Mouse (Mus musculus) heart, postnatal 0 days (tissue): ENCODE data around the gene Zscan10. TPM values are rescaled to one million over a fixed set of nuclear protein-coding genes. Genes with fewer than 3 reads are reported as not detected.

Source experiments
- ATAC-seq: fragments of 200-750 bp; cut with Nextera tagmentation; 2 replicates; pipeline ENCODE4 v1.8.0; 2017; ENCODE audit warnings: low read depth, moderate number of reproducible peaks, moderate library complexity; ENCODE audit not compliant: insufficient read depth
- DNase-seq: peaks from one replicate; pipeline ENCODE4 v3.0.0-alpha.2; 2016; ENCODE audit warnings: low spot score
- H3K27ac ChIP-seq: fragments of 300-500 bp; sonication (generic); 2 replicates; pipeline ENCODE4 v1.5.1; 2014; ENCODE audit warnings: low read depth, mild to moderate bottlenecking
- H3K27me3 ChIP-seq: fragments of 300-500 bp; sonication (generic); 2 replicates; pipeline ENCODE4 v1.6.1; 2014; ENCODE audit warnings: low read length, mixed read lengths; ENCODE audit not compliant: control insufficient read depth, insufficient read depth
- H3K36me3 ChIP-seq: fragments of 300-500 bp; sonication (generic); replicated peaks from 2 replicates; pipeline ENCODE4 v1.6.1; 2014; ENCODE audit warnings: low read length, mixed read lengths; ENCODE audit not compliant: control insufficient read depth, insufficient read depth
- H3K4me1 ChIP-seq: fragments of 300-500 bp; sonication (generic); 2 replicates; pipeline ENCODE4 v1.6.1; 2014; ENCODE audit warnings: antibody characterized with exemption; ENCODE audit not compliant: control insufficient read depth, insufficient read depth
- H3K4me2 ChIP-seq: fragments of 300-500 bp; sonication (generic); 2 replicates; pipeline ENCODE4 v1.6.1; 2014; ENCODE audit warnings: low read depth, mild to moderate bottlenecking, low read length, moderate library complexity
- H3K4me3 ChIP-seq: fragments of 300-500 bp; sonication (generic); 2 replicates; pipeline ENCODE4 v1.5.1; 2014; ENCODE audit warnings: low read depth, low read length
- H3K9ac ChIP-seq: fragments of 300-500 bp; sonication (generic); replicated peaks from 2 replicates; pipeline ENCODE4 v1.6.1; 2014; ENCODE audit warnings: low read depth, low read length, mixed read lengths
- H3K9me3 ChIP-seq: fragments of 300-500 bp; sonication (generic); replicated peaks from 2 replicates; pipeline ENCODE4 v1.6.1; 2016; ENCODE audit warnings: low read length; ENCODE audit not compliant: control insufficient read depth
- CTCF ChIP-seq: IDR thresholded peaks from 2 replicates; pipeline ENCODE4 v1.5.1; 2016; ENCODE audit warnings: antibody characterized with exemption, control low read depth, low read depth
- EP300 ChIP-seq: IDR thresholded peaks from 2 replicates; pipeline ENCODE4 v1.6.1; 2016; ENCODE audit warnings: antibody characterized with exemption, low read depth
- WGBS: fragments of 180-500 bp; shearing (Covaris S2); extraction: QIAGEN DNeasy Blood & Tissue Kit; methylation state at CpG from one replicate; pipeline ENCODE4 v1.1.7; 2014; 5-methylcytosine and 5-hydroxymethylcytosine counted together
- polyA plus RNA-seq: library from polyadenylated mRNA; unstranded; fragments of >200 nt; fragmentation: Nextera tagmentation; extraction: Ambion mirVana; gene quantifications from 2 replicates; pipeline ENCODE4 v1.2.1, GENCODE M21; 2015
- total RNA-seq: library from RNA; depleted of rRNA; stranded (reverse); fragments of >200 nt; gene quantifications from 2 replicates; pipeline ENCODE4 v1.2.3, GENCODE M21; 2014; ENCODE audit warnings: low replicate concordance

Gene Zscan10
- total and polyA plus RNA-seq, 2 experiments from 2014 or later: not detected

DNA sequence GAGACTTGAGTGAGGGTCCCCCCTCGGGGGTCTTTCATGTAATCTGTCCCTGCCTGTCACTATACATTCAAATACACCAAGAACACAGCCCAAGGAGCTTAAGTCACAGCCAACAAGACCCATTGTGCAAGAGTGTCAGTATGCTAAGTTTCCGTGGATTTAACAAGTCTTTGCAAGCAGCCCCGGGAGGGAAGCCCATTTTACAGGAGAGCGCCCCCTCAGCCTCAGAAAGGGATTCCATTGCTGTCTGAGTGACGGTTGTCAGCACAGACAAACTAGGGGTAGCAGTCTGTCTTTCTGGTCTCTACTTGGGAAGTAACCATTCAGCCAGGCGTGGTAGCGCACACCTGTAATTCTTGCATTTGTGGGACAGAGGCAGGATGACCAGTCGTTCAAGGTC is 26.5 kb upstream of the Zscan10 start:
- no peaks in the 10 kb centered on the region for H3K4me1 ChIP-seq
- peaks cover 49% of the 10 kb centered on the region for H3K36me3 ChIP-seq
- H3K9ac ChIP-seq: no peak overlapping the region
- no peak overlapping the region for H3K4me2 ChIP-seq
- H3K27ac ChIP-seq: no peak overlapping the region
- DNase-seq: no peak
- no peak overlapping the region for H3K4me3 ChIP-seq
- ATAC-seq: no peak
- WGBS: 85% methylated on average over 8 of the region's 8 CpGs
- H3K9me3 ChIP-seq: no peaks in the 10 kb centered on the region
- no peak for TF ChIP-seq EP300
- no peak for TF ChIP-seq CTCF
- no peaks in the 10 kb centered on the region for H3K27me3 ChIP-seq

DNA sequence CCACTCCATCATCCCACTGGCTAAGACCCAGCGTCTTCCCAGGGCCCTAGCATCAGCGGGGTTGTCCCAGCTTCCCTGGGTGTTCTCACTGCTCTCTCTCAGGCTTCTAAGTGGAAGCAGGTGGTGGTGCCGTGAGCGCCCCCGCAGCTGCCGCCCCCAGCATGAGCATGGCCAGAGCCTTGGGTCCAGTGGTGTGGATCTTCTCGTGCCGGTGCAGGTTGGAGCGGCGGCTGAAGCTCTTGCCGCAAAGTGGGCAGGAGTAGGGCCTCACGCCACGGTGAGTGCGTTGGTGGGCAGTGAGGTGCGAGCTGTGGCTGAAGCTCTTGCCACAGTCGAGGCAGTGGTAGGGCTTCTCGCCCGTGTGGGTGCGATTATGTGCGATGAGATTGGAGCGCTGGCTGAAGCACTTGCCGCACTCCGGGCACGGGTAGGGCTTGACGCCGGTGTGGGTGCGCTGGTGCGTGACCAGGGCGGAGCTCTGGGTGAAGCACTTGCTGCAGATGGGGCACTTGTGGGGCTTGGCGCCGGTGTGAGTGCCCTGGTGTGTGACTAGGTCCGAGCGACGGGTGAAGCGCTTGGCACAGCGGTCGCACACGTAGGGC is 24.6 kb upstream of the Zscan10 start:
- Histone ChIP-seq H3K9me3 (no peaks in the 10 kb centered on the region), H3K27ac (no peak overlapping the region), H3K27me3 (no peaks in the 10 kb centered on the region), H3K4me1 (no peaks in the 10 kb centered on the region), H3K4me3 (no peak overlapping the region), H3K4me2 (no peak overlapping the region), H3K36me3 (peaks cover 68% of the 10 kb centered on the region), H3K9ac (no peak overlapping the region)
- TF ChIP-seq EP300 (no peak), CTCF (no peak)
- 93% methylated on average over 38 of the region's 38 CpGs for WGBS
- no peak for DNase-seq
- ATAC-seq: 0 out of 2 replicates have a peak, but pooled peaks have one; percentile 11

GRCm38 (mm10) chr17:23584786-23585185 is 15.9 kb upstream of the Zscan10 start:
- 77% methylated on average over 8 of the region's 8 CpGs for WGBS
- peaks cover 6% of the 10 kb centered on the region; the same call in 1 of the 2 replicates for H3K4me1 ChIP-seq
- DNase-seq: no peak
- no peak overlapping the region for H3K9ac ChIP-seq
- H3K4me3 ChIP-seq: no peak overlapping the region
- H3K36me3 ChIP-seq: peaks cover 14% of the 10 kb centered on the region; the same call in 1 of the 2 replicates
- no peaks in the 10 kb centered on the region for H3K9me3 ChIP-seq
- no peak overlapping the region for H3K27ac ChIP-seq
- H3K4me2 ChIP-seq: no peak overlapping the region
- no peaks in the 10 kb centered on the region for H3K27me3 ChIP-seq
- TF ChIP-seq CTCF: no peak
- TF ChIP-seq EP300: no peak
- no peak for ATAC-seq

DNA sequence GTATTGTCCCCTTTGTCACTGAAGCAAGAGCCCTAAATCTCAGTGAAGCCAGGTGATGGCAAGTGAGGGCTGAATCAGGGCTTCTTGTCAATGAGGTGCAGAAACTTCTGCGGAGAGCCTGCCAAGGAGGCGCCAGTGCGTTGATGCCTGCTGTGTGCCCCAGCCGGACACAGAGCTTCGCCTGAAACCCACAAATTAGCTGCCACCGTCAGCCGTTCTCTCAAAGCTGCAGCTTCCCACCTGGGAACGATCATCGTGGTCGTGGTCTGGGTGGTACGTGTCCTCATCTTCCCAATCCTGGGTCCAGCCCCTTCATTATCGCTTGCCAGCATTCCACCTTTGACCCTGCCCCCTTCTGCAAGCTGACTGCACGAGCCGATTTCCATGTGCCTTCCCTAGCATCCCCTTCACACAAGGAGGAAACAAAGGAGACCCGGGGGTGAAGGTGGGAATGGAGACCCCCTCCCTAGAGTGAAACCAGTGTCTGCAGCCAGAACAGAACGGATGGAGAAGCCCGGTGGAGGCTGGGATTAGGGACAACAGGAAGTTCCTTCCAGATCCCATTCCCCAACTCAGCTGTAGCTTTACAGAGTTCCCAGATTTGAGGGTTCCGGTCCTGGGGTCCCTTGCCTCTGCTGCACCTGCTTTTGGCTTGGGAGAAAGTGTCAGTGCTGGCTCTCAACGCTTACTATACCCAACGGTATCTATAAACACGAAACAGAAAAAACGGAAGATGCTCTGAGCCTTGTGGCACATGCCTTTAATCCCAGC is 14.8 kb upstream of the Zscan10 start:
- peak; percentile 80 for DNase-seq
- Histone ChIP-seq H3K36me3 (0 out of 2 replicates have a peak, but pooled peaks cover 3% of the 10 kb centered on the region), H3K4me1 (peaks cover 6% of the 10 kb centered on the region; the same call in 1 of the 2 replicates), H3K9ac (peak overlapping the region; percentile 52), H3K4me3 (peak overlapping the region; percentile 76), H3K27ac (no peak overlapping the region), H3K27me3 (no peaks in the 10 kb centered on the region), H3K9me3 (no peaks in the 10 kb centered on the region), H3K4me2 (peak overlapping the region; percentile 97)
- TF ChIP-seq CTCF: no peak
- TF ChIP-seq EP300: no peak
- peak; percentile 89 for ATAC-seq
- 0% methylated on average over 22 of the region's 22 CpGs for WGBS

- Histone ChIP-seq H3K9me3 (no peaks in the 10 kb centered on the region), H3K27ac (no peak overlapping the region), H3K4me2 (no peak overlapping the region), H3K36me3 (no peaks in the 10 kb centered on the region), H3K9ac (no peak overlapping the region), H3K4me3 (no peak overlapping the region), H3K27me3 (no peaks in the 10 kb centered on the region), H3K4me1 (peaks cover 6% of the 10 kb centered on the region; the same call in 1 of the 2 replicates)
- ATAC-seq (no peak), DNase-seq (no peak)
- 40% methylated on average over 2 of the region's 2 CpGs for WGBS
- TF ChIP-seq EP300 (no peak), CTCF (no peak)
Observed at GRCm38 (mm10) chr17:23587253-23587652, 13.4 kb upstream of the Zscan10 start.
